Mouse (Mus musculus): ENCODE measurements around the gene Rab21.

Rab21 gene

GRCm38 (mm10) chr10:115315473-115316171 lies at the start of gene Rab21:
Rab21 (minus strand) TSS chr10:115315594.
- peak; percentile 88 for DNase-seq (ENCODE audit: low read depth, low spot score)

- DNase-seq (ENCODE audit: low read depth, low spot score): no peak
These were observed 47.8 kb upstream of the Rab21 start for GRCm38 (mm10) chr10:115363151-115363550.

GRCm38 (mm10) chr10:115362623-115362964 lies 47.2 kb upstream of the Rab21 start:
- no peak for DNase-seq (ENCODE audit: low read depth, low spot score)

GRCm38 (mm10) chr10:115361840-115362622 lies 46.6 kb upstream of the Rab21 start, which contains the start of gene Tmem19:
Tmem19 (minus strand) TSS chr10:115362501.
- peak; percentile 97 for DNase-seq (ENCODE audit: low read depth, low spot score)

- no peak for DNase-seq (ENCODE audit: low read depth, low spot score)
These were observed 43.7 kb upstream of the Rab21 start for GRCm38 (mm10) chr10:115359066-115359465.

- DNase-seq (ENCODE audit: low read depth, low spot score): no peak
These were observed 43.0 kb upstream of the Rab21 start for GRCm38 (mm10) chr10:115358216-115358919.

GRCm38 (mm10) chr10:115356106-115356505 lies 40.7 kb upstream of the Rab21 start:
- no peak for DNase-seq (ENCODE audit: low read depth, low spot score)

GRCm38 (mm10) chr10:115355016-115355415 lies 39.6 kb upstream of the Rab21 start:
- DNase-seq (ENCODE audit: low read depth, low spot score): no peak

GRCm38 (mm10) chr10:115354553-115354952 lies 39.2 kb upstream of the Rab21 start:
- DNase-seq (ENCODE audit: low read depth, low spot score): no peak

- DNase-seq (ENCODE audit: low read depth, low spot score): no peak
These were observed 35.5 kb upstream of the Rab21 start for GRCm38 (mm10) chr10:115350810-115351397.

- DNase-seq (ENCODE audit: low read depth, low spot score): no peak
These were observed 34.1 kb upstream of the Rab21 start for GRCm38 (mm10) chr10:115349509-115349908.

- DNase-seq (ENCODE audit: low read depth, low spot score): no peak
These were observed 33.6 kb upstream of the Rab21 start for GRCm38 (mm10) chr10:115349029-115349428.

- no peak for DNase-seq (ENCODE audit: low read depth, low spot score)
These were observed 32.7 kb upstream of the Rab21 start for GRCm38 (mm10) chr10:115348131-115348530.

GRCm38 (mm10) chr10:115346444-115346843 lies 31.1 kb upstream of the Rab21 start:
- no peak for DNase-seq (ENCODE audit: low read depth, low spot score)

GRCm38 (mm10) chr10:115342771-115343425 lies 27.5 kb upstream of the Rab21 start:
- DNase-seq (ENCODE audit: low read depth, low spot score): no peak

- DNase-seq (ENCODE audit: low read depth, low spot score): no peak
These were observed 24.5 kb upstream of the Rab21 start for GRCm38 (mm10) chr10:115339820-115340328.

GRCm38 (mm10) chr10:115336901-115337300 lies 21.5 kb upstream of the Rab21 start:
- DNase-seq (ENCODE audit: low read depth, low spot score): no peak

- DNase-seq (ENCODE audit: low read depth, low spot score): no peak
These were observed 18.1 kb upstream of the Rab21 start for GRCm38 (mm10) chr10:115333528-115333927.

- no peak for DNase-seq (ENCODE audit: low read depth, low spot score)
These were observed 17.6 kb upstream of the Rab21 start for GRCm38 (mm10) chr10:115332997-115333396.

GRCm38 (mm10) chr10:115332420-115332952 lies 17.1 kb upstream of the Rab21 start:
- DNase-seq (ENCODE audit: low read depth, low spot score): no peak

- no peak for DNase-seq (ENCODE audit: low read depth, low spot score)
These were observed 13.7 kb upstream of the Rab21 start for GRCm38 (mm10) chr10:115329010-115329530.
